Mouse (Mus musculus) lung, embryonic 14.5 days (tissue): ENCODE results near the gene Lmod3. TPM values are rescaled to one million over a fixed set of nuclear protein-coding genes. Genes with fewer than 3 reads are reported as not detected.
"Not testable (repeated sequence)": the region's sequence is repeated elsewhere in the genome, so short reads cannot be mapped to it uniquely, and the experiment has no call there.

Experiments used
- ATAC-seq: fragments of 200-750 bp; cut with Nextera tagmentation; 2 replicates; pipeline ENCODE4 v1.8.0; 2017; ENCODE audit warnings: mild to moderate bottlenecking, moderate TSS enrichment, moderate library complexity; ENCODE audit not compliant: insufficient read depth
- DNase-seq: peaks from one replicate; pipeline ENCODE4 v3.0.0-alpha.2; 2015
- H3K27ac ChIP-seq: fragments of 300-500 bp; sonication (generic); 2 replicates; pipeline ENCODE4 v1.5.1; 2014; ENCODE audit warnings: low read depth, mild to moderate bottlenecking, moderate library complexity
- H3K27me3 ChIP-seq: fragments of 300-500 bp; sonication (generic); 2 replicates; pipeline ENCODE4 v1.6.1; 2014; ENCODE audit warnings: low read length, control low read depth; ENCODE audit not compliant: insufficient read depth
- H3K36me3 ChIP-seq: fragments of 300-500 bp; sonication (generic); 2 replicates; pipeline ENCODE4 v1.6.1; 2014; ENCODE audit warnings: control low read depth; ENCODE audit not compliant: insufficient read depth
- H3K4me1 ChIP-seq: fragments of 300-500 bp; sonication (generic); 2 replicates; pipeline ENCODE4 v1.6.1; 2014; ENCODE audit warnings: antibody characterized with exemption, control low read depth; ENCODE audit not compliant: insufficient read depth
- H3K4me2 ChIP-seq: fragments of 300-500 bp; sonication (generic); 2 replicates; pipeline ENCODE4 v1.6.1; 2014; ENCODE audit warnings: mild to moderate bottlenecking
- H3K4me3 ChIP-seq: fragments of 300-500 bp; sonication (generic); 2 replicates; pipeline ENCODE4 v1.5.1; 2014; ENCODE audit warnings: low read depth, low read length
- H3K9ac ChIP-seq: fragments of 300-500 bp; sonication (generic); 2 replicates; pipeline ENCODE4 v1.6.1; 2014
- H3K9me3 ChIP-seq: fragments of 300-500 bp; sonication (generic); 2 replicates; pipeline ENCODE4 v1.6.1; 2016; ENCODE audit warnings: low read depth, low read length, control low read depth
- CTCF ChIP-seq: IDR thresholded peaks from 2 replicates; pipeline ENCODE4 v1.5.1; 2016; ENCODE audit warnings: antibody characterized with exemption, low read depth
- WGBS: fragments of 180-500 bp; shearing (Covaris S2); extraction: QIAGEN DNeasy Blood & Tissue Kit; methylation state at CpG from one replicate; pipeline ENCODE4 v1.1.7; 2014; 5-methylcytosine and 5-hydroxymethylcytosine counted together
- polyA plus RNA-seq: library from polyadenylated mRNA; unstranded; fragments of >200 nt; fragmentation: Nextera tagmentation; extraction: Ambion mirVana; gene quantifications from 2 replicates; pipeline ENCODE4 v1.2.1, GENCODE M21; 2014

Gene Lmod3
- polyA plus RNA-seq, 1 experiment from 2014 or later, result 0.11 TPM

DNA sequence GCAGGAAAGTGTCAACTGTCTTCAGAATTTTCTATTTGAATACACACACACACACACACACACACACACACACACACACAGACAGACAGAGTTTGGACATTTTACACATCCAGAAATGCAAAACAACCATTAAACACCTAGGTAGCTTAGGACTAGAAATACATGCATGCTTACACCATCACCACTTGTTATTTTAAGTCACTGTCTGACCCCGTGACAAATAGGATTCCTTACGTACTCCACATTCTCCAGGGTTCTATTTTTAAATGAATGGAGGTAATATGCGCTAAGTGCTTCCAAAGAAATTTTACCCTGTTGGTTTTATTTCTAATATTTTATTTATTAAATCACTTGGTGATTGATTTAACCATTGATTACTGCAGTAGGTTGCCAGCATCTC lies 13.1 kb upstream of the Lmod3 start:
- Histone ChIP-seq H3K9me3 (no peaks in the 10 kb centered on the region), H3K4me1 (no peaks in the 10 kb centered on the region), H3K4me3 (no peak overlapping the region), H3K27ac (no peak overlapping the region), H3K36me3 (no peaks in the 10 kb centered on the region), H3K27me3 (no peaks in the 10 kb centered on the region), H3K4me2 (no peak overlapping the region), H3K9ac (no peak overlapping the region)
- 63% methylated on average over 3 of the region's 3 CpGs for WGBS
- TF ChIP-seq CTCF, result no peak
- no peak for DNase-seq
- ATAC-seq, result no peak

DNA sequence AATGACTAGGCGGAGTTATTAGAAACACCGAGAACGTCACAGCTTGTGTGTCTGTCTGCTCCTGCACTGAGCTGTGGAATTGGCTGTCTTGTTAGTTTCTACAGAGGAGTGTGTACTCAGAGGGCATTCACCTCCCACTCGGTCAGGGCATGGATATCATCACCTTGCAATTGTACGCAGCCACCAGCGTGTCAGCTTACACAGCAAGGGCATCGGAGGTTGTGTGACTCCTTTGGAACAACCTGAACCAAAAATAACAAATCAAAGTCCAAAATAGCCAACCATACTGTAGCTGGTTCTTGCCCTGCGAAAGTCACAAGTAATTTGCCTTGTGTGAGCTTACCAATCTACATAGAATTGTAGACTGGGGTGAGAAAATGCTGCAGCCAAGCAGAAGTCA lies 12.7 kb upstream of the Lmod3 start:
- WGBS, result 50% methylated on average over 8 of the region's 8 CpGs
- no peak overlapping the region for H3K9ac ChIP-seq
- no peak overlapping the region for H3K4me2 ChIP-seq
- DNase-seq (no peak), ATAC-seq (no peak)
- H3K4me3 ChIP-seq, result no peak overlapping the region
- no peaks in the 10 kb centered on the region for H3K4me1 ChIP-seq
- no peaks in the 10 kb centered on the region for H3K27me3 ChIP-seq
- no peak for TF ChIP-seq CTCF
- no peak overlapping the region for H3K27ac ChIP-seq
- H3K9me3 ChIP-seq, result no peaks in the 10 kb centered on the region
- no peaks in the 10 kb centered on the region for H3K36me3 ChIP-seq

- not testable (repeated sequence) for H3K4me1 ChIP-seq, H3K9ac ChIP-seq, H3K27me3 ChIP-seq, DNase-seq, H3K9me3 ChIP-seq, ATAC-seq, H3K4me3 ChIP-seq, H3K4me2 ChIP-seq, H3K36me3 ChIP-seq, H3K27ac ChIP-seq
- peak; percentile 17; the same call in 1 of the 2 replicates for TF ChIP-seq CTCF
Observed at GRCm38 (mm10) chr6:97263750-97264149, 11.2 kb upstream of the Lmod3 start.

DNA sequence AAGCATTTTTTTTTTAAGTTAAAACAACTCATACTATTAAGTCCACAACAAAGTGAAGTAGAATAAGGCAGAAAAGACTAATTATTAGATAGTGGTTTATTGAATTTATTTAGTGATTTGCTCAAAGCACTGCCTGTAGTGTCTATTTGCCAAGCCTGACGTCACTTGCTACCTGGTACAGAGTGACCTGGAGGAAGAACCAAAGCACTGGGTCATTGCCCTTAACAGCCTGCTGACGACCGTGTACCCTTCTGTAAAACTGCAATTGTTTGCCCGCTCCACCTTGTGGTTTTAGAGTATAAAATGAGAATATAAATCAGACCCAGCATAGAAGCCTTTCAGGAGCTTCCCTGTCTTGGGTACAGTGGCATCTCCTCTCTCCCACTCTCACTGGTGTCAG lies 9.7 kb upstream of the Lmod3 start:
- no peak overlapping the region for H3K4me3 ChIP-seq
- no peak overlapping the region for H3K9ac ChIP-seq
- no peaks in the 10 kb centered on the region for H3K4me1 ChIP-seq
- whole genome bisulfite sequencing, result 62% methylated on average over 4 of the region's 4 CpGs
- H3K27ac ChIP-seq, result no peak overlapping the region
- ATAC-seq (no peak), DNase-seq (no peak)
- no peaks in the 10 kb centered on the region for H3K9me3 ChIP-seq
- no peak for TF ChIP-seq CTCF
- no peaks in the 10 kb centered on the region for H3K36me3 ChIP-seq
- H3K4me2 ChIP-seq, result no peak overlapping the region
- no peaks in the 10 kb centered on the region for H3K27me3 ChIP-seq

GRCm38 (mm10) chr6:97259926-97260325 lies 7.4 kb upstream of the Lmod3 start:
- 82% methylated on average over 2 of the region's 2 CpGs for WGBS
- H3K9ac ChIP-seq, H3K36me3 ChIP-seq, H3K27me3 ChIP-seq, H3K9me3 ChIP-seq, H3K4me2 ChIP-seq, ATAC-seq, H3K27ac ChIP-seq, DNase-seq, H3K4me1 ChIP-seq, H3K4me3 ChIP-seq: not testable (repeated sequence)

- no peaks in the 10 kb centered on the region for H3K27me3 ChIP-seq
- H3K27ac ChIP-seq, result no peak overlapping the region
- H3K36me3 ChIP-seq, result no peaks in the 10 kb centered on the region
- 84% methylated on average over 1 of the region's 1 CpGs for WGBS
- H3K9ac ChIP-seq, result no peak overlapping the region
- H3K4me1 ChIP-seq, result no peaks in the 10 kb centered on the region
- no peak for TF ChIP-seq CTCF
- DNase-seq, result no peak
- no peak overlapping the region for H3K4me2 ChIP-seq
- H3K4me3 ChIP-seq, result no peak overlapping the region
- no peak for ATAC-seq
- H3K9me3 ChIP-seq, result no peaks in the 10 kb centered on the region
Observed at GRCm38 (mm10) chr6:97258489-97258888, 5.9 kb upstream of the Lmod3 start.

DNA sequence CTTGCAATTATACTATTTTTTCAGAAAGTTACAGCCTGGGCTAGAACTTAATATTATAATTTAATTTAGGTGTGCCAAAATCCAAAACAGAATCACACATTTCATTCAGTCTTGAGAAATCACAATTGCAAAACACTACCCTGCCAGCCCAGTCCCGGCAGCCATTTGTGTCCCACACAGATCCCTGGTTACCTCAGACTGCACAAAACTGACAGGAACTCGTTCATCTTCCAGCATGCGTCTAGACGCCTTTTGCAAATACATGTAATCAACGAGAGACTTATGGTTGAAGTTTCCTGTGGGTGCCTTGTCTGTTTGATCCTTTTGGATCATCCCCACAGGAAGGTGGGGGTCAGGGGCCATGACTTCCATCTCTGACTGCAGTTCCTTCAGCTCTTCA lies 473 bp downstream of the Lmod3 start:
- DNase-seq (peak; percentile 9), ATAC-seq (no peak)
- H3K36me3 ChIP-seq, result no peaks in the 10 kb centered on the region
- H3K4me3 ChIP-seq, result no peak overlapping the region
- no peak overlapping the region for H3K27ac ChIP-seq
- 23% methylated on average over 5 of the region's 5 CpGs for WGBS
- TF ChIP-seq CTCF, result no peak
- H3K27me3 ChIP-seq, result no peaks in the 10 kb centered on the region
- H3K9ac ChIP-seq, result no peak overlapping the region
- peaks cover 5% of the 10 kb centered on the region; the same call in 1 of the 2 replicates for H3K4me1 ChIP-seq
- no peak overlapping the region for H3K4me2 ChIP-seq
- H3K9me3 ChIP-seq, result no peaks in the 10 kb centered on the region

DNA sequence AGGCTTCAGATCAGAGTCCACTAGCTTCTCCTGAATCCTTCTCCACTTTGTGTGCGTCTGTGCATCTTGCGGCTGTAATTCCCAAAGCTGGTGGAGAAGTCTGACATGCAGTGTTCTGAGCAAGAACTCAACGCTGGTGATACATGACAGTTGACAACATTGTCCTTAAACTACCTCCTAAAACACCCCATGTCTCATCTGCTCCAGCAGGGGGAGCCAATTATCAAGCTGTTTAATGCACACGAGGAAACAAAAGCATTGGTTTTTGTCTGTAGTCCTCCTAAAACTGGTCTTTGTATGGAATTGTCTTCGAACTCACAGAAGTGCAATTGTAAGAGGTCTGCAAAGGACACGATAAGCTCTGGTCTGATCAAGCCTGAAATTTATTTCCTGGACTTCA lies 1.6 kb downstream of the Lmod3 start:
- Histone ChIP-seq H3K4me3 (no peak overlapping the region), H3K9ac (no peak overlapping the region), H3K4me1 (peaks cover 5% of the 10 kb centered on the region; the same call in 1 of the 2 replicates), H3K4me2 (no peak overlapping the region), H3K27me3 (no peaks in the 10 kb centered on the region), H3K36me3 (no peaks in the 10 kb centered on the region), H3K9me3 (no peaks in the 10 kb centered on the region), H3K27ac (no peak overlapping the region)
- WGBS, result 40% methylated on average over 6 of the region's 6 CpGs
- DNase-seq (peak; percentile 86), ATAC-seq (no peak)
- TF ChIP-seq CTCF, result peak; percentile 83
